ENCODE assay signal across 25 mouse cellular contexts in genomic region chr10:8948227-8948626, GRCm38 (mm10).
DNase-seq lines count a peak whose midpoint lies in the region; ATAC-seq and TF ChIP-seq lines count a peak whose summit lies in the region.
"Had no signal": no experiment of that assay in that cellular context is flagged by ENCODE, and none has a peak within 500 bp of the region (broad histone marks: within the 10 kb centered on the region; RNA-seq: fewer than 3 reads in every experiment).

No protein-coding gene starts in this region.

- H3K27ac ChIP-seq in bone marrow macrophage, adult 2 months (ENCODE audit: insufficient read depth, low read depth, low read length) = peak overlapping the region; percentile 40
- H3K27ac ChIP-seq in cerebellum, adult 2 months (ENCODE audit: insufficient read depth, low read length) = no peak overlapping the region
- H3K27ac ChIP-seq: gastrocnemius, adult 2 months; heart, embryonic 10.5 days; heart, embryonic 13.5 days; hindbrain, embryonic 10.5 days; hindbrain, embryonic 13.5 days; intestine, embryonic 15.5 days had no signal

- 69% methylated on average over 3 of the region's 3 CpGs for WGBS in cerebellum, adult 2 months

- TF ChIP-seq CTCF in bone marrow macrophage, adult 2 months (IDR thresholded peaks at IDR 0.05; ENCODE audit: low read depth, low read length) = no peak
- TF ChIP-seq CTCF in cerebellum, adult 2 months (IDR thresholded peaks at IDR 0.05; ENCODE audit: borderline replicate concordance, insufficient read depth, low read depth, low read length) = no peak

- intact Hi-C loops in left cerebral cortex, postnatal 10 days (cut with DNase I) = no loop called here

- TF ChIP-seq POLR2A in bone marrow macrophage, adult 2 months (IDR thresholded peaks at IDR 0.05; ENCODE audit: borderline replicate concordance, low read depth, low read length) = no peak
- TF ChIP-seq POLR2A in cerebellum, adult 2 months (IDR thresholded peaks at IDR 0.05; ENCODE audit: borderline replicate concordance, insufficient read depth, low read length) = no peak

- ATAC-seq in hematopoietic stem cell, adult 5-6 weeks (replicated peaks in 1 of 2; ENCODE audit: insufficient read depth in 1 of 2, low FRiP score in 2 of 2, low TSS enrichment in 1 of 2, low read depth in 1 of 2, poor library complexity in 2 of 2, severe bottlenecking in 2 of 2) = peak; percentile 41 to 47; a peak in 2 of 4 replicates
- peak; percentile 45 for ATAC-seq in megakaryocyte progenitor cell, adult 5-6 weeks (replicated peaks; ENCODE audit: poor library complexity)
- ATAC-seq in activated CD4-positive, CD25-positive, alpha-beta regulatory T cell, adult 4 months = no peak
- ATAC-seq: forebrain, embryonic 14.5 days; forebrain, postnatal 0 days; hindbrain, embryonic 16.5 days; intestine, embryonic 15.5 days had no signal

- DNase-seq in left cerebral cortex, postnatal 10 days (ENCODE audit: extremely low spot score in 1 of 2, low spot score in 2 of 2) = no peak
- DNase-seq in cerebellum, adult 2 months = no peak
- DNase-seq: adrenal gland, adult 8-10 months; adrenal gland, postnatal 25 days; B cell, adult 2 months; cerebellum, adult 8-10 months; cerebellum, postnatal 10 days; cerebellum, postnatal 36 days; forebrain, postnatal 0 days; gastrocnemius, adult 2 months; gastrocnemius, postnatal 14 days; heart, adult 18-20 months; heart, postnatal 14 days; kidney, adult 11 months had no signal

- H3K4me1 ChIP-seq in bone marrow macrophage, adult 2 months (ENCODE audit: control insufficient read depth, insufficient read depth, low read length) = peaks cover 38% of the 10 kb centered on the region
- no peaks in the 10 kb centered on the region for H3K4me1 ChIP-seq in cerebellum, adult 2 months (ENCODE audit: control insufficient read depth, insufficient read depth, low read length)
- H3K4me1 ChIP-seq: heart, embryonic 10.5 days had no signal

- no peak overlapping the region for H3K4me3 ChIP-seq in bone marrow macrophage, adult 2 months (ENCODE audit: insufficient read depth, low read length)
- no peak overlapping the region for H3K4me3 ChIP-seq in cerebellum, adult 2 months (replicated peaks; ENCODE audit: insufficient read depth, low read depth, low read length)
- H3K4me3 ChIP-seq: gastrocnemius, adult 2 months; heart, embryonic 10.5 days; heart, embryonic 13.5 days; hindbrain, embryonic 10.5 days; hindbrain, embryonic 13.5 days; intestine, embryonic 15.5 days had no signal

- H3K27me3 ChIP-seq in cerebellum, adult 2 months (ENCODE audit: control insufficient read depth, insufficient read depth, low read length) = no peaks in the 10 kb centered on the region; the same call in 1 of the 2 replicates
- H3K27me3 ChIP-seq: heart, embryonic 13.5 days; hindbrain, embryonic 13.5 days; intestine, embryonic 15.5 days had no signal
